ENCODE assay signal across 22 mouse cellular contexts in genomic region chr6:136982581-136982980, GRCm38 (mm10). TPM values are rescaled to one million over a fixed set of nuclear protein-coding genes. Genes with fewer than 3 reads are reported as not detected.
DNase-seq lines count a peak whose midpoint lies in the region; ATAC-seq and TF ChIP-seq lines count a peak whose summit lies in the region.
"Had no signal": no experiment of that assay in that cellular context is flagged by ENCODE, and none has a peak within 500 bp of the region (broad histone marks: within the 10 kb centered on the region; RNA-seq: fewer than 3 reads in every experiment).

No protein-coding gene starts in this region.

- no peak overlapping the region for H3K4me3 ChIP-seq in intestine, embryonic 16.5 days (ENCODE audit: low read length)
- H3K4me3 ChIP-seq in intestine, embryonic 15.5 days (replicated peaks) = no peak overlapping the region
- H3K4me3 ChIP-seq in kidney, adult 2 months (ENCODE audit: insufficient read depth, low read depth, low read length) = no peak overlapping the region
- H3K4me3 ChIP-seq in kidney, embryonic 16.5 days (ENCODE audit: low read length) = no peak overlapping the region
- H3K4me3 ChIP-seq in kidney, postnatal 0 days (replicated peaks; ENCODE audit: low read depth, low read length) = no peak overlapping the region
- H3K4me3 ChIP-seq in kidney, embryonic 15.5 days (replicated peaks) = no peak overlapping the region
- H3K4me3 ChIP-seq in hindbrain, embryonic 12.5 days = no peak overlapping the region
- H3K4me3 ChIP-seq: embryonic facial prominence, embryonic 13.5 days; embryonic facial prominence, embryonic 15.5 days; erythroblast, embryonic 14.5 days; forebrain, embryonic 10.5 days; forebrain, embryonic 12.5 days had no signal

- WGBS in intestine, embryonic 16.5 days = 70% methylated on average over 6 of the region's 6 CpGs
- 74% methylated on average over 6 of the region's 6 CpGs for WGBS in intestine, embryonic 15.5 days
- 36% methylated on average over 6 of the region's 6 CpGs for WGBS in kidney, adult 2 months
- 76% methylated on average over 6 of the region's 6 CpGs for WGBS in kidney, embryonic 16.5 days
- 64% methylated on average over 6 of the region's 6 CpGs for WGBS in kidney, postnatal 0 days
- 73% methylated on average over 6 of the region's 6 CpGs for WGBS in kidney, embryonic 15.5 days
- WGBS in hindbrain, embryonic 12.5 days = 85% methylated on average over 6 of the region's 6 CpGs

- no peak overlapping the region for H3K9ac ChIP-seq in intestine, embryonic 16.5 days (ENCODE audit: low read depth, low read length)
- no peak overlapping the region for H3K9ac ChIP-seq in intestine, embryonic 15.5 days
- no peak overlapping the region for H3K9ac ChIP-seq in kidney, embryonic 16.5 days (replicated peaks; ENCODE audit: low read length)
- H3K9ac ChIP-seq in kidney, postnatal 0 days (ENCODE audit: low read depth, low read length) = no peak overlapping the region
- no peak overlapping the region for H3K9ac ChIP-seq in kidney, embryonic 15.5 days
- H3K9ac ChIP-seq in hindbrain, embryonic 12.5 days = no peak overlapping the region
- H3K9ac ChIP-seq: embryonic facial prominence, embryonic 13.5 days; embryonic facial prominence, embryonic 15.5 days; forebrain, embryonic 12.5 days had no signal

- peak; percentile 27 for DNase-seq in kidney, adult 2 months
- no peak for DNase-seq in kidney, postnatal 0 days (ENCODE audit: low spot score)
- DNase-seq: adrenal gland, adult 2 months; adrenal gland, postnatal 10 days; adrenal gland, postnatal 25 days; cerebellum, adult 11 months; cerebellum, adult 18-20 months; cerebellum, adult 8-10 months; cerebellum, adult 9-11 months; cerebellum, postnatal 36 days had no signal

- H3K4me2 ChIP-seq in intestine, embryonic 16.5 days (ENCODE audit: low read depth, low read length) = no peak overlapping the region
- no peak overlapping the region for H3K4me2 ChIP-seq in intestine, embryonic 15.5 days (replicated peaks)
- no peak overlapping the region for H3K4me2 ChIP-seq in kidney, embryonic 16.5 days (replicated peaks; ENCODE audit: low read depth, low read length)
- no peak overlapping the region for H3K4me2 ChIP-seq in kidney, postnatal 0 days (ENCODE audit: low read length)
- no peak overlapping the region for H3K4me2 ChIP-seq in kidney, embryonic 15.5 days
- no peak overlapping the region for H3K4me2 ChIP-seq in hindbrain, embryonic 12.5 days (replicated peaks)
- H3K4me2 ChIP-seq: embryonic facial prominence, embryonic 13.5 days; embryonic facial prominence, embryonic 15.5 days; forebrain, embryonic 12.5 days had no signal

- no peaks in the 10 kb centered on the region for H3K36me3 ChIP-seq in intestine, embryonic 16.5 days (ENCODE audit: control insufficient read depth, insufficient read depth, low read length)
- no peaks in the 10 kb centered on the region for H3K36me3 ChIP-seq in intestine, embryonic 15.5 days
- no peaks in the 10 kb centered on the region for H3K36me3 ChIP-seq in kidney, adult 2 months (ENCODE audit: control insufficient read depth, insufficient read depth, low read length)
- H3K36me3 ChIP-seq in kidney, embryonic 16.5 days (ENCODE audit: insufficient read depth, low read length) = no peaks in the 10 kb centered on the region
- H3K36me3 ChIP-seq in kidney, postnatal 0 days (ENCODE audit: insufficient read depth, low read length) = no peaks in the 10 kb centered on the region
- no peaks in the 10 kb centered on the region for H3K36me3 ChIP-seq in kidney, embryonic 15.5 days
- no peaks in the 10 kb centered on the region for H3K36me3 ChIP-seq in hindbrain, embryonic 12.5 days
- H3K36me3 ChIP-seq: embryonic facial prominence, embryonic 13.5 days; embryonic facial prominence, embryonic 15.5 days; forebrain, embryonic 10.5 days; forebrain, embryonic 12.5 days had no signal

- H3K27me3 ChIP-seq in intestine, embryonic 16.5 days (replicated peaks; ENCODE audit: control insufficient read depth, insufficient read depth, low read length) = no peaks in the 10 kb centered on the region
- H3K27me3 ChIP-seq in intestine, embryonic 15.5 days (replicated peaks) = no peaks in the 10 kb centered on the region
- no peaks in the 10 kb centered on the region for H3K27me3 ChIP-seq in kidney, adult 2 months (replicated peaks; ENCODE audit: control insufficient read depth, insufficient read depth, low read length)
- no peaks in the 10 kb centered on the region for H3K27me3 ChIP-seq in kidney, embryonic 16.5 days (ENCODE audit: insufficient read depth, low read length)
- H3K27me3 ChIP-seq in kidney, postnatal 0 days (ENCODE audit: insufficient read depth, low read length) = no peaks in the 10 kb centered on the region
- no peaks in the 10 kb centered on the region for H3K27me3 ChIP-seq in kidney, embryonic 15.5 days
- no peaks in the 10 kb centered on the region for H3K27me3 ChIP-seq in hindbrain, embryonic 12.5 days
- H3K27me3 ChIP-seq: embryonic facial prominence, embryonic 13.5 days; embryonic facial prominence, embryonic 15.5 days; forebrain, embryonic 12.5 days had no signal

- peak; percentile 54; the same call in 1 of the 2 replicates for ATAC-seq in intestine, embryonic 16.5 days
- ATAC-seq in intestine, embryonic 15.5 days = no peak
- ATAC-seq in kidney, embryonic 16.5 days (ENCODE audit: low FRiP score, low TSS enrichment) = no peak
- ATAC-seq in kidney, postnatal 0 days (replicated peaks; ENCODE audit: low FRiP score, low read depth) = peak; percentile 37; the same call in 1 of the 2 replicates
- no peak for ATAC-seq in kidney, embryonic 15.5 days (replicated peaks; ENCODE audit: low FRiP score)
- ATAC-seq in hindbrain, embryonic 12.5 days (ENCODE audit: low FRiP score) = no peak
- ATAC-seq: forebrain, embryonic 14.5 days had no signal

- no peak for TF ChIP-seq POLR2A in kidney, adult 2 months (IDR thresholded peaks at IDR 0.05; ENCODE audit: low read depth, low read length)

- H3K27ac ChIP-seq in intestine, embryonic 16.5 days (ENCODE audit: low read length) = no peak overlapping the region
- no peak overlapping the region for H3K27ac ChIP-seq in intestine, embryonic 15.5 days
- H3K27ac ChIP-seq in kidney, adult 2 months (ENCODE audit: insufficient read depth, low read depth, low read length) = no peak overlapping the region
- H3K27ac ChIP-seq in kidney, embryonic 16.5 days (ENCODE audit: low read length) = no peak overlapping the region
- H3K27ac ChIP-seq in kidney, postnatal 0 days = no peak overlapping the region
- no peak overlapping the region for H3K27ac ChIP-seq in kidney, embryonic 15.5 days
- no peak overlapping the region for H3K27ac ChIP-seq in hindbrain, embryonic 12.5 days
- H3K27ac ChIP-seq: embryonic facial prominence, embryonic 13.5 days; embryonic facial prominence, embryonic 15.5 days; forebrain, embryonic 10.5 days; forebrain, embryonic 12.5 days had no signal

- H3K4me1 ChIP-seq in intestine, embryonic 16.5 days (ENCODE audit: control insufficient read depth, insufficient read depth, low read length) = peaks cover 13% of the 10 kb centered on the region; the same call in 1 of the 2 replicates
- peaks cover 6% of the 10 kb centered on the region for H3K4me1 ChIP-seq in intestine, embryonic 15.5 days (replicated peaks)
- peaks cover 6% of the 10 kb centered on the region; the same call in 1 of the 2 replicates for H3K4me1 ChIP-seq in kidney, adult 2 months (ENCODE audit: control insufficient read depth, insufficient read depth, low read length)
- H3K4me1 ChIP-seq in kidney, embryonic 16.5 days (ENCODE audit: insufficient read depth, low read length) = peaks cover 4% of the 10 kb centered on the region; the same call in 1 of the 2 replicates
- H3K4me1 ChIP-seq in kidney, postnatal 0 days (replicated peaks; ENCODE audit: insufficient read depth, low read length) = 0 out of 2 replicates have a peak, but pooled peaks cover 6% of the 10 kb centered on the region
- H3K4me1 ChIP-seq in kidney, embryonic 15.5 days = peaks cover 16% of the 10 kb centered on the region
- H3K4me1 ChIP-seq in hindbrain, embryonic 12.5 days = peaks cover 6% of the 10 kb centered on the region; the same call in 1 of the 2 replicates

- no peak for TF ChIP-seq CTCF in kidney, adult 2 months (conservative IDR thresholded peaks at IDR 0.05; ENCODE audit: insufficient read depth, insufficient read length, low read depth, low read length)
- no peak for TF ChIP-seq CTCF in kidney, postnatal 0 days (IDR thresholded peaks at IDR 0.05; ENCODE audit: low read depth)

- no peaks in the 10 kb centered on the region for H3K9me3 ChIP-seq in intestine, embryonic 16.5 days (ENCODE audit: control insufficient read depth, low read length)
- no peaks in the 10 kb centered on the region for H3K9me3 ChIP-seq in intestine, embryonic 15.5 days
- no peaks in the 10 kb centered on the region for H3K9me3 ChIP-seq in kidney, embryonic 16.5 days (ENCODE audit: low read length)
- no peaks in the 10 kb centered on the region for H3K9me3 ChIP-seq in kidney, postnatal 0 days (replicated peaks; ENCODE audit: low read length)
- H3K9me3 ChIP-seq in kidney, embryonic 15.5 days (replicated peaks) = no peaks in the 10 kb centered on the region
- H3K9me3 ChIP-seq in hindbrain, embryonic 12.5 days (replicated peaks) = no peaks in the 10 kb centered on the region
- H3K9me3 ChIP-seq: embryonic facial prominence, embryonic 13.5 days; embryonic facial prominence, embryonic 15.5 days; forebrain, embryonic 10.5 days; forebrain, embryonic 12.5 days had no signal

RNA-seq across cellular contexts. Expression of gene Arhgdib, which starts 40.9 kb away (rescaled TPM):
- 42.1 and 44.0 TPM in 2 replicates for polyA plus RNA-seq in intestine, embryonic 16.5 days (2015; fragmentation: Nextera tagmentation; extraction: Ambion mirVana)
- 44.5 and 47.8 TPM in 2 replicates for polyA plus RNA-seq in intestine, embryonic 15.5 days (2015; fragmentation: Nextera tagmentation; extraction: Ambion mirVana)
- polyA plus RNA-seq in kidney, adult 2 months (2012; rRNA removed) = 49.0 and 77.4 TPM in 2 replicates
- 67.6 and 69.5 TPM in 2 replicates for polyA plus RNA-seq in kidney, embryonic 16.5 days (2015; fragmentation: Nextera tagmentation; extraction: Ambion mirVana)
- 105 and 106 TPM in 2 replicates for polyA plus RNA-seq in kidney, postnatal 0 days (2015; fragmentation: Nextera tagmentation; extraction: Ambion mirVana)
- 62.1 and 63.8 TPM in 2 replicates for polyA plus RNA-seq in kidney, embryonic 15.5 days (2015; fragmentation: Nextera tagmentation; extraction: Ambion mirVana)
- 27.7 and 29.0 TPM in 2 replicates for polyA plus RNA-seq in hindbrain, embryonic 12.5 days (2016; fragmentation: Nextera tagmentation; extraction: Ambion mirVana)

RNA-seq across cellular contexts. Expression of gene Pde6h, which starts 58.9 kb away (rescaled TPM):
- 0.40 TPM in 1 of 2 replicates, not detected in the other for polyA plus RNA-seq in intestine, embryonic 16.5 days (2015; fragmentation: Nextera tagmentation; extraction: Ambion mirVana)
- not detected in 2 replicates for polyA plus RNA-seq in intestine, embryonic 15.5 days (2015; fragmentation: Nextera tagmentation; extraction: Ambion mirVana)
- 0.58 and 0.64 TPM in 2 replicates for polyA plus RNA-seq in kidney, adult 2 months (2012; rRNA removed)
- polyA plus RNA-seq in kidney, embryonic 16.5 days (2015; fragmentation: Nextera tagmentation; extraction: Ambion mirVana) = 0.49 and 0.55 TPM in 2 replicates
- polyA plus RNA-seq in kidney, postnatal 0 days (2015; fragmentation: Nextera tagmentation; extraction: Ambion mirVana) = 0.04 and 0.67 TPM in 2 replicates
- 0.26 and 0.40 TPM in 2 replicates for polyA plus RNA-seq in kidney, embryonic 15.5 days (2015; fragmentation: Nextera tagmentation; extraction: Ambion mirVana)
- polyA plus RNA-seq in hindbrain, embryonic 12.5 days (2016; fragmentation: Nextera tagmentation; extraction: Ambion mirVana) = not detected in 2 replicates
- polyA plus RNA-seq: adrenal gland, adult 2 months; embryonic facial prominence, embryonic 11.5 days; embryonic facial prominence, embryonic 13.5 days; embryonic facial prominence, embryonic 15.5 days; erythroblast, embryonic 14.5 days; forebrain, embryonic 10.5 days; forebrain, embryonic 12.5 days; forebrain, embryonic 14.5 days had no signal

Comparison
In these comparisons a context has a peak if more than half of its experiments do, and no peak if none do; other contexts are left out.
1. ATAC-seq: peak in intestine, embryonic 16.5 days (single experiment) and kidney, postnatal 0 days (single experiment); none in intestine, embryonic 15.5 days (single experiment), kidney, embryonic 16.5 days (single experiment), kidney, embryonic 15.5 days (single experiment) and hindbrain, embryonic 12.5 days (single experiment).